Mouse (Mus musculus) embryonic facial prominence, embryonic 14.5 days (tissue): ENCODE results near the gene Hpdl. TPM values are rescaled to one million over a fixed set of nuclear protein-coding genes. Genes with fewer than 3 reads are reported as not detected.
"Not testable (repeated sequence)": the region's sequence is repeated elsewhere in the genome, so short reads cannot be mapped to it uniquely, and the experiment has no call there.

Experiments used
- ATAC-seq: fragments of 200-750 bp; cut with Nextera tagmentation; 2 replicates; pipeline ENCODE4 v1.8.0; 2017; ENCODE audit warnings: low read depth, moderate number of reproducible peaks, moderate TSS enrichment
- DNase-seq: peaks from one replicate; pipeline ENCODE4 v3.0.0-alpha.2; 2015; ENCODE audit warnings: low spot score
- H3K27ac ChIP-seq: fragments of 300-500 bp; sonication (generic); replicated peaks from 2 replicates; pipeline ENCODE4 v1.5.1; 2014; ENCODE audit warnings: low read depth, mild to moderate bottlenecking, low read length, moderate library complexity
- H3K27me3 ChIP-seq: fragments of 300-500 bp; sonication (generic); replicated peaks from 2 replicates; pipeline ENCODE4 v1.6.1; 2014; ENCODE audit warnings: low read length; ENCODE audit not compliant: control insufficient read depth, insufficient read depth
- H3K36me3 ChIP-seq: fragments of 300-500 bp; sonication (generic); 2 replicates; pipeline ENCODE4 v1.6.1; 2014; ENCODE audit warnings: low read length, mixed read lengths; ENCODE audit not compliant: control insufficient read depth, insufficient read depth
- H3K4me1 ChIP-seq: fragments of 300-500 bp; sonication (generic); 2 replicates; pipeline ENCODE4 v1.6.1; 2014; ENCODE audit warnings: antibody characterized with exemption, low read length; ENCODE audit not compliant: control insufficient read depth, insufficient read depth
- H3K4me2 ChIP-seq: fragments of 300-500 bp; sonication (generic); 2 replicates; pipeline ENCODE4 v1.6.1; 2014; ENCODE audit warnings: low read depth, mild to moderate bottlenecking, low read length, moderate library complexity, mixed read lengths
- H3K4me3 ChIP-seq: fragments of 300-500 bp; sonication (generic); 2 replicates; pipeline ENCODE4 v1.5.1; 2014; ENCODE audit warnings: low read depth, mild to moderate bottlenecking, low read length
- H3K9ac ChIP-seq: fragments of 300-500 bp; sonication (generic); 2 replicates; pipeline ENCODE4 v1.6.1; 2014; ENCODE audit warnings: low read depth, mild to moderate bottlenecking, low read length, moderate library complexity, mixed read lengths
- H3K9me3 ChIP-seq: fragments of 300-500 bp; sonication (generic); 2 replicates; pipeline ENCODE4 v1.6.1; 2016; ENCODE audit warnings: low read length; ENCODE audit not compliant: control insufficient read depth
- WGBS: fragments of 180-500 bp; shearing (Covaris S2); extraction: QIAGEN DNeasy Blood & Tissue Kit; methylation state at CpG from one replicate; pipeline ENCODE4 v1.1.7; 2014; 5-methylcytosine and 5-hydroxymethylcytosine counted together
- polyA plus RNA-seq: library from polyadenylated mRNA; unstranded; fragments of >200 nt; fragmentation: Nextera tagmentation; extraction: Ambion mirVana; gene quantifications from 2 replicates; pipeline ENCODE4 v1.2.1, GENCODE M21; 2014

The Hpdl gene
- polyA plus RNA-seq, 1 experiment from 2014 or later: 1.2 TPM

- not testable (repeated sequence) for DNase-seq, H3K9ac ChIP-seq, H3K27me3 ChIP-seq, H3K36me3 ChIP-seq, H3K27ac ChIP-seq, H3K4me1 ChIP-seq, ATAC-seq, H3K9me3 ChIP-seq
- WGBS: 25% methylated on average over 19 of the region's 29 CpGs
- Histone ChIP-seq H3K4me2 (peak overlapping the region; percentile 41), H3K4me3 (peak overlapping the region; percentile 10; the same call in 1 of the 2 replicates)
Measured at GRCm38 (mm10) chr4:116840096-116840495, 18.6 kb upstream of the Hpdl start.

GRCm38 (mm10) chr4:116838999-116839398 lies 17.5 kb upstream of the Hpdl start:
- no peaks in the 10 kb centered on the region for H3K9me3 ChIP-seq
- H3K4me3 ChIP-seq: no peak overlapping the region
- peaks cover 6% of the 10 kb centered on the region; the same call in 1 of the 2 replicates for H3K27me3 ChIP-seq
- H3K36me3 ChIP-seq: no peaks in the 10 kb centered on the region
- no peak overlapping the region for H3K4me2 ChIP-seq
- H3K9ac ChIP-seq: no peak overlapping the region
- WGBS: 28% methylated on average over 2 of the region's 2 CpGs
- no peaks in the 10 kb centered on the region for H3K4me1 ChIP-seq
- ATAC-seq (no peak), DNase-seq (no peak)
- H3K27ac ChIP-seq: no peak overlapping the region

- WGBS: 26% methylated on average over 6 of the region's 6 CpGs
- peaks cover 3% of the 10 kb centered on the region; the same call in 1 of the 2 replicates for H3K4me1 ChIP-seq
- H3K4me2 ChIP-seq: no peak overlapping the region
- no peaks in the 10 kb centered on the region for H3K9me3 ChIP-seq
- peak; percentile 30 for DNase-seq
- H3K9ac ChIP-seq: no peak overlapping the region
- H3K27me3 ChIP-seq: no peaks in the 10 kb centered on the region
- H3K36me3 ChIP-seq: no peaks in the 10 kb centered on the region
- H3K27ac ChIP-seq: no peak overlapping the region
- H3K4me3 ChIP-seq: no peak overlapping the region
- ATAC-seq: peak; percentile 56; the same call in 1 of the 2 replicates
Measured at GRCm38 (mm10) chr4:116830070-116830368, 8.5 kb upstream of the Hpdl start.

- DNase-seq (no peak), ATAC-seq (no peak)
- WGBS: 65% methylated on average over 6 of the region's 6 CpGs
- Histone ChIP-seq H3K27me3 (no peaks in the 10 kb centered on the region), H3K4me3 (no peak overlapping the region), H3K4me2 (no peak overlapping the region), H3K9me3 (no peaks in the 10 kb centered on the region), H3K27ac (no peak overlapping the region), H3K9ac (no peak overlapping the region), H3K36me3 (no peaks in the 10 kb centered on the region), H3K4me1 (peaks cover 3% of the 10 kb centered on the region; the same call in 1 of the 2 replicates)
Measured at GRCm38 (mm10) chr4:116829364-116830069, 8.0 kb upstream of the Hpdl start.

- peak; percentile 51; the same call in 1 of the 2 replicates for ATAC-seq
- WGBS: 2% methylated on average over 4 of the region's 4 CpGs
Measured at GRCm38 (mm10) chr4:116827819-116828218, 6.3 kb upstream of the Hpdl start.

GRCm38 (mm10) chr4:116824541-116825004 lies 3.1 kb upstream of the Hpdl start:
- H3K4me3 ChIP-seq: peak overlapping the region; percentile 55
- peak overlapping the region; percentile 72 for H3K9ac ChIP-seq
- H3K4me2 ChIP-seq: peak overlapping the region; percentile 80
- DNase-seq: peak; percentile 81
- ATAC-seq: peak; percentile 51
- no peaks in the 10 kb centered on the region for H3K36me3 ChIP-seq
- peaks cover 19% of the 10 kb centered on the region for H3K27me3 ChIP-seq
- under 1% methylated on average over 15 of the region's 29 CpGs for WGBS
- H3K4me1 ChIP-seq: peaks cover 9% of the 10 kb centered on the region
- H3K27ac ChIP-seq: peak overlapping the region; percentile 83
- H3K9me3 ChIP-seq: no peaks in the 10 kb centered on the region

More at GRCm38 (mm10) chr4:116827819-116828218, 6.3 kb upstream of the Hpdl start:
- Histone ChIP-seq H3K9ac (no peak overlapping the region), H3K4me3 (no peak overlapping the region), H3K4me2 (no peak overlapping the region), H3K4me1 (peaks cover 3% of the 10 kb centered on the region; the same call in 1 of the 2 replicates), H3K27ac (no peak overlapping the region), H3K9me3 (no peaks in the 10 kb centered on the region), H3K27me3 (no peaks in the 10 kb centered on the region), H3K36me3 (no peaks in the 10 kb centered on the region)
- DNase-seq: peak; percentile 78

- DNase-seq (peak; percentile 65), ATAC-seq (peak; percentile 78)
- under 1% methylated on average over 44 of the region's 51 CpGs for WGBS
Measured at GRCm38 (mm10) chr4:116820902-116821693, 409 bp downstream of the Hpdl start.

GRCm38 (mm10) chr4:116819968-116820901 lies 1.3 kb downstream of the Hpdl start:
- WGBS: 21% methylated on average over 27 of the region's 32 CpGs
- H3K4me2 ChIP-seq: peak overlapping the region; percentile 98
- peaks cover 19% of the 10 kb centered on the region for H3K27me3 ChIP-seq
- H3K27ac ChIP-seq: no peak overlapping the region
- DNase-seq (no peak), ATAC-seq (no peak)
- peaks cover 8% of the 10 kb centered on the region for H3K4me1 ChIP-seq
- H3K4me3 ChIP-seq: peak overlapping the region; percentile 53
- H3K9me3 ChIP-seq: no peaks in the 10 kb centered on the region
- no peaks in the 10 kb centered on the region; the same call in none of the 2 replicates for H3K36me3 ChIP-seq
- peak overlapping the region; percentile 58 for H3K9ac ChIP-seq

More at GRCm38 (mm10) chr4:116820902-116821693, 409 bp downstream of the Hpdl start:
- Histone ChIP-seq H3K27ac (no peak overlapping the region), H3K27me3 (peaks cover 19% of the 10 kb centered on the region), H3K36me3 (no peaks in the 10 kb centered on the region; the same call in none of the 2 replicates), H3K9me3 (no peaks in the 10 kb centered on the region), H3K9ac (peak overlapping the region; percentile 58), H3K4me3 (peak overlapping the region; percentile 53), H3K4me1 (peaks cover 9% of the 10 kb centered on the region), H3K4me2 (peak overlapping the region; percentile 98)
